Mouse (Mus musculus): ENCODE data around the gene Nfix.

DNA sequence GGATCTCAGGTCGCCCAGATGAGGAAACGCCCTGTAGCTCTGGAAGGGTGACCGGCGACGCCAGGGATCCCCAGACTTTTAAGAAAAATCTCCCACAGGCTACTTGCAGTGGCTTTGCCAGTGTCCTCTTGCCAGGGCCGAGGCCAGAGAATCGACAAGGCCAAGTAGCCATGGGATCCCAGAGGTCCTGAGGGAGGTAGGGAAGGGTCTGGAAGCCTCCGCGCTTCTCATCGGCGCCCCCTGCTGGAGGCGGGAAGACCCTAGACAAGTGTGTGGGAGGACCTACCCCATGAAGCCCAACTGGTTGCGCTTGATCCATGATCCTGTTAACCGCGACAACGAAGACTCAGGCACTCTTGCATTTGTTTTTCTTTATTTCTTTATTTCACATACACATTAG, 95.8 kb downstream of the Nfix start:
- TF ChIP-seq ZNF384 (IDR thresholded peaks at IDR 0.05; ENCODE audit: low read depth, low read length), result no peak
- TF ChIP-seq MAFK (IDR thresholded peaks at IDR 0.05; ENCODE audit: insufficient read depth, low read depth, low read length), result no peak
- TF ChIP-seq HCFC1 (IDR thresholded peaks at IDR 0.05; ENCODE audit: borderline replicate concordance, insufficient read depth, low read length), result no peak
- no peak for TF ChIP-seq CHD2 (IDR thresholded peaks at IDR 0.05; ENCODE audit: low read depth, low read length)

Measured in ES-E14 (cell line).